Mouse (Mus musculus): ENCODE results near the gene Rcvrn. TPM values are rescaled to one million over a fixed set of nuclear protein-coding genes. Genes with fewer than 3 reads are reported as not detected.

The Rcvrn gene
- polyA plus RNA-seq, 1 experiment from 2014 or later: not detected

DNA sequence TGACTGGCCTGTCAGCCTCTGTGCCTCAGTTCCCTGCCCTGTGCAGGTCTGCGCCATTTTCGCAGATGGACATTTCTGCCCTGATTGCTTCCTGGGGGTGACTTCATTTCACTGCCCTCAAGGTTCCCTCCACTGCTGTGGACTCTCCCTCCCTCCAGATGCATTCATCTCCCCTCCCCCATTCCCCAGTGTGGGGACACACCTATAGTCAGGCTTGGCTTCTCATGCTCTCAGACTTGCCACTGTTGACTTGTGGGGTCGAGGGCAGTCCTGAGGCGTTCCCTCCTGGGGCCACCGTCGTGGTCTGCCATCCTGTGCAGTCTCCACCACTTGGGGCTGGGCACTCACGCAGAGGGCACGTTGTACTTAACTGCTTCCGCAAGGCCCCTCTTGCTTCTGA lies 38.3 kb upstream of the Rcvrn start:
- Histone ChIP-seq H3K4me2 (no peak overlapping the region), H3K27ac (replicated peaks) (no peak overlapping the region), H3K27me3 (no peaks in the 10 kb centered on the region), H3K9me3 (no peaks in the 10 kb centered on the region), H3K9ac (no peak overlapping the region), H3K4me1 (replicated peaks) (peaks cover 25% of the 10 kb centered on the region), H3K4me3 (no peak overlapping the region), H3K36me3 (no peaks in the 10 kb centered on the region)
- 89% methylated on average over 9 of the region's 9 CpGs for WGBS
- ATAC-seq (ENCODE audit: low FRiP score, low read depth): no peak

DNA sequence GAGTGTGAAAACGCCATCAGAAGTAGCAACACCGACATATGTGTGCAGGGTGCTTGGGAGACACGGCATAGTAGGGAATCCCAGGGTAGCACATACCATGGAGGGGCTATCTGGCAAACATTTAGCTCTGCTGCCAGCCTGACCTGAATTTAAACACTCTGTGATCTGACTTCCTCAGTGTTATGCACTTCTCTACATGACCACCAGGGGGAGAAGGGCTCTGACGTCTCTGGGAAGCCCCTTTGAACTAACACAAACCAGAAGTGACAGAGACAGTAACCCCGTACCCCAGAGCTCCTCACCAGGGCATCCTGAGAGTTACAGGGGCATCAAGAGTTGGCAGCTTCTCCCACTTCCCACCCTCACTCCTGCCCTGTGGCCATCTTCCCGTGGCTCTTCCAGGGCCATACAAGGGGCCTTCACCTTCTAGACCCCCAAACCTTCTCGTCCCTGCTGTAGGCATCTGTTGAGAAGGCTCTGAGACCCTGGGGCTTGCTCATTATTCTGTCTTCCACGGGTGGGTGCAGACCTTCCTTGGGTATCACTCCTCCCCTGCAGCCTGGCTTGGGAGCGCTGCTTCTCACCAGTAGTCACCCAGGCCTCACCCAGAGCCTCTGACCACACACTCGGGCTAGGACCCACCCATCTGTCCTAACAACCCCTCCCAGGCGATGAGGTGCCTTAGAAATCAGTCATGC lies 37.3 kb upstream of the Rcvrn start:
- H3K27me3 ChIP-seq: no peaks in the 10 kb centered on the region
- WGBS: 45% methylated on average over 11 of the region's 11 CpGs

DNA sequence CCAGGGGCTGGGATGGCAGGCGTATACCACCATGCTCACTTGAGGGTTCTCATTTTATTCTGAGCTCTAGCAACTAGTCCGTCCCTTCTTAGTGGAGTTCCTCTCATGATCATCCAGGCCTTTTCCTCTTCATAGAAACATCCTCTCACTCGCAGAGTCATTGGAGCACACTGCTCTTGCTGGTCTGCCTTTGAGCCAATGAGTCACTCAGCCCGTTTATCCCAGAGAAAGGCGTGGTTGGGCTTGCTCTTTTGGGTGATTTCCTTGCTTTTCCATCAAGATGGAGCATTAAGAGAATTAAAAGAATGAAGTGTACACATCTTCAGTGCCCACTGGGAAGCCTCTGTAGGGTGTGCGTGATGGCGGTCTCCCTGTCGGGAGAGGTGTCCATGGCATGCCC lies 33.7 kb upstream of the Rcvrn start:
- Histone ChIP-seq H3K36me3 (no peaks in the 10 kb centered on the region), H3K9ac (no peak overlapping the region), H3K9me3 (no peaks in the 10 kb centered on the region), H3K4me3 (no peak overlapping the region), H3K27ac (replicated peaks) (no peak overlapping the region), H3K27me3 (no peaks in the 10 kb centered on the region), H3K4me2 (no peak overlapping the region), H3K4me1 (replicated peaks) (0 out of 2 replicates have a peak, but pooled peaks cover 4% of the 10 kb centered on the region)
- ATAC-seq (ENCODE audit: low FRiP score, low read depth): no peak
- WGBS: 88% methylated on average over 8 of the region's 8 CpGs

More for the DNA sequence above, 37.3 kb upstream of the Rcvrn start:
- H3K9ac ChIP-seq: no peak overlapping the region
- 0 out of 2 replicates have a peak, but pooled peaks have one; percentile 13 for ATAC-seq (ENCODE audit: low FRiP score, low read depth)
- peaks cover 17% of the 10 kb centered on the region for H3K4me1 ChIP-seq (replicated peaks)
- no peak overlapping the region for H3K4me3 ChIP-seq
- H3K4me2 ChIP-seq: no peak overlapping the region
- no peaks in the 10 kb centered on the region for H3K9me3 ChIP-seq
- H3K36me3 ChIP-seq: no peaks in the 10 kb centered on the region
- no peak overlapping the region for H3K27ac ChIP-seq (replicated peaks)

DNA sequence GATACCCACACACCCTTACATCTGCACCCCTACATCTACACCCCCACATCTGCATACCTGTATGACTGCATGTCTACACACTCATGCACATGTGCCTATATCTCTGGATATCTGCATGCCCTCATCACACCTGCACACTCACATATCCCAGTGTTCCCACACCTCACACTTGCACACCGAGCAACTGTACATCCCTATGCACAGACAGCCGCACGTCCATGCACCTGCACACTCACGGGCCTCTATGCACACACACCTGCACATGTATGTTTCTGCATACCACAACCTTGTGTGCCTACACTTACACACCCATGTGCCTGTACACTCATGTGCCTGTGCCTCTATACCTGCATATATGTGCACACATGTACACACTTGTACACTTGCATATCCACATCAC lies 31.7 kb upstream of the Rcvrn start:
- no peaks in the 10 kb centered on the region for H3K9me3 ChIP-seq
- no peak overlapping the region for H3K27ac ChIP-seq (replicated peaks)
- H3K27me3 ChIP-seq: no peaks in the 10 kb centered on the region
- no peak overlapping the region for H3K9ac ChIP-seq
- no peak for ATAC-seq (ENCODE audit: low FRiP score, low read depth)
- WGBS: 93% methylated on average over 4 of the region's 4 CpGs
- no peak overlapping the region for H3K4me2 ChIP-seq
- H3K36me3 ChIP-seq: no peaks in the 10 kb centered on the region
- H3K4me1 ChIP-seq (replicated peaks): peaks cover 8% of the 10 kb centered on the region
- H3K4me3 ChIP-seq: no peak overlapping the region

DNA sequence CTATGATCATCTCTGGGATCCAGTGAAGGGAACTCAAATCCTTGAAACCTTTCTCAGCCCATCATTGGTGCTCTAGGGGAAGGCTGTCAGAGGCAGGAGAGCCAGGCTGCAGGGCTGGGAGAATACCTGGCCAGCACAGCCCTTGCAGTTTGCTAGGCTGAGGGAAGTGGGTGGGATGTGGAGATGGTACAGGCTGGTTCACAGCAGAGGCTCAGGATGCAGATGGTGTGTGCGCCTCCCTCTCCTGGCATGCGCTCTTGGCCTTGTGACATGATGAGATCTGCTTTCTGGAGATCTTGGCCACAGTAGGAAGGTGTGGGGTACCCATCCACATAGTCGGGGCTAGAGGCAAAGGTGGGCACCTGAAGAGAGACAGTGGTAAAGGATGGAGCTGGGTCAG lies 30.9 kb upstream of the Rcvrn start:
- no peaks in the 10 kb centered on the region for H3K36me3 ChIP-seq
- WGBS: 100% methylated on average over 3 of the region's 3 CpGs
- H3K4me3 ChIP-seq: no peak overlapping the region
- peaks cover 8% of the 10 kb centered on the region for H3K4me1 ChIP-seq (replicated peaks)
- no peak overlapping the region for H3K9ac ChIP-seq
- no peak for ATAC-seq (ENCODE audit: low FRiP score, low read depth)
- H3K9me3 ChIP-seq: no peaks in the 10 kb centered on the region
- H3K27me3 ChIP-seq: no peaks in the 10 kb centered on the region
- no peak overlapping the region for H3K4me2 ChIP-seq
- no peak overlapping the region for H3K27ac ChIP-seq (replicated peaks)

DNA sequence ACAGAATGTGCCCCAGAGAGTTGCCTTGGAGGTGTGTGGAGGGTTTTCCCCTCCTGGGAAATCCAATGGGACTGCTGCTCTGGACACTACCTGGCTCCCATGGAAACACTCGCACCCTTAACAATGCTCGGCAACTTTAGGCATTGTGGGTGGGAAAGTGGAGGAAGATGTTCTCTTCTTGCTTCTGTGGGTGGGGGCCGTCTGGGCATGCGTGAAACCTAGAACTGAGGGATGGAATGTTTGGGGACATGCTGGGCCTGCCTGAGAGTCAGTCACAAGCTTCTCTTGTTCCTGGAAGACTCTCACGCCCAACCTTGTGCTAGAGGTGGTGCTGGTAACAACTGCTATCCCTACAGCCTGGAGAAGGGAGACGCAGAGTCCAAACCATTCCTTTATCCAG lies 30.2 kb upstream of the Rcvrn start:
- no peak overlapping the region for H3K27ac ChIP-seq (replicated peaks)
- no peaks in the 10 kb centered on the region for H3K9me3 ChIP-seq
- no peak overlapping the region for H3K4me2 ChIP-seq
- H3K4me1 ChIP-seq (replicated peaks): peaks cover 8% of the 10 kb centered on the region
- H3K4me3 ChIP-seq: no peak overlapping the region
- no peaks in the 10 kb centered on the region for H3K36me3 ChIP-seq
- no peaks in the 10 kb centered on the region for H3K27me3 ChIP-seq
- 91% methylated on average over 6 of the region's 6 CpGs for WGBS
- H3K9ac ChIP-seq: no peak overlapping the region
- ATAC-seq (ENCODE audit: low FRiP score, low read depth): no peak

DNA sequence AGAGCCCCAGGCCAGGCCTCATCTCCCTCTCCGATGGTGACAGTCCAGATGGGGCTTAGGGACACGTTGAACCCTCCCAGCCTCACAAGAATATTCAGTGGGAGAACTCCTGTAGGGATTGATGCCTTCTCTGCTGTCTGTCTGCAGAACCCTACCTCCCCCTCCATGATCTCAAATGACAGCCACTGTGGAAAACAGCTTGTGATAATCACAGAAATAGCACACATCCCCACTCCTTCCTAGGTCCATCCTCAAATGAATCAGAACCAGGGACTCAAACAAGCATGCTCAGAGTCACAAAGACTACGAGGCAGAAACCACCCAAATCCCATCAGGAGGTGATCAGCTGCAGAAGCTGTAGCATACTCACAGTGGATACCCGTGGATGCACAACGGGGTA lies 29.0 kb upstream of the Rcvrn start:
- no peak overlapping the region for H3K4me2 ChIP-seq
- H3K9ac ChIP-seq: no peak overlapping the region
- H3K36me3 ChIP-seq: no peaks in the 10 kb centered on the region
- H3K27ac ChIP-seq (replicated peaks): no peak overlapping the region
- ATAC-seq (ENCODE audit: low FRiP score, low read depth): no peak
- peaks cover 8% of the 10 kb centered on the region for H3K4me1 ChIP-seq (replicated peaks)
- WGBS: 88% methylated on average over 5 of the region's 5 CpGs
- H3K27me3 ChIP-seq: no peaks in the 10 kb centered on the region
- no peaks in the 10 kb centered on the region for H3K9me3 ChIP-seq
- H3K4me3 ChIP-seq: no peak overlapping the region

DNA sequence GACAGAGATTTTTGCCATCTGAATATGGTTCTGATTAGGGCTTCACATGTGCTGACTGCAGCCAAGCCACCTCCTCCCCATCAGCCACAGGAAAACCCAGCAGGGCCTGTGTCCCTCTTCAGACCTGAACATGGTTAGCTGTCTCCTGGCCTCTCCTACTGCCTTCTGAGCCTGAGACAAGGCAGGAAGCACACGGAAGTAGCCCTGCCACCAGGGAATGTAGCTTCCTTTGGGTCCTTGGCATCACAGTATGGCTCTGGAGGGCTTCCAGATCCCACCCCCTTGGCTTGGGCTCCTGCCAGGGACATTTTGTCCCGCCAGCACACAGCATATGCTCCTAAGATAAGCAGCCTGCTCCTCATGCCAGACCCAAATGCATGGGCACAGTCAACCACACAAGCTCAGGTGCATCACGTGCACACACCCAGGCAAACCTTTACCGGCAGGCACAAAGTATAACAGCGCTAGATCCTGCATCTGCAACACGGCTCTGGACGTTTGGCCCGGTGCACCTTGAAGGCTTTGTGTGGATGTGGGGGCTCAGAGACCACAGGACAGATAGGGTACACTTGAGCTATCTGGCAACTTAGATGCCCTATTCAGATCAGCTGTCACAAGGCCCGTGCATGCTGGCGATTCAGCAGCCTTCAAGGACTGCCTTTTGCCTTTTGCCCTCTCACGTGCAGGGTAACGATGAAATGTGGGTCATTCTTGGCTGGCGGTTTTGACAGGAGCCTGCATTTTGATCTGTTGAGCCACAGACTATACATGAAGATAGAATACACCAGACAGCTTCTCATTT lies 27.4 kb upstream of the Rcvrn start:
- Histone ChIP-seq H3K4me3 (no peak overlapping the region), H3K27ac (replicated peaks) (no peak overlapping the region), H3K9ac (no peak overlapping the region), H3K36me3 (no peaks in the 10 kb centered on the region), H3K4me1 (replicated peaks) (peaks cover 8% of the 10 kb centered on the region), H3K4me2 (no peak overlapping the region), H3K27me3 (no peaks in the 10 kb centered on the region), H3K9me3 (no peaks in the 10 kb centered on the region)
- WGBS: 69% methylated on average over 13 of the region's 13 CpGs
- 0 out of 2 replicates have a peak, but pooled peaks have one; percentile 48 for ATAC-seq (ENCODE audit: low FRiP score, low read depth)

DNA sequence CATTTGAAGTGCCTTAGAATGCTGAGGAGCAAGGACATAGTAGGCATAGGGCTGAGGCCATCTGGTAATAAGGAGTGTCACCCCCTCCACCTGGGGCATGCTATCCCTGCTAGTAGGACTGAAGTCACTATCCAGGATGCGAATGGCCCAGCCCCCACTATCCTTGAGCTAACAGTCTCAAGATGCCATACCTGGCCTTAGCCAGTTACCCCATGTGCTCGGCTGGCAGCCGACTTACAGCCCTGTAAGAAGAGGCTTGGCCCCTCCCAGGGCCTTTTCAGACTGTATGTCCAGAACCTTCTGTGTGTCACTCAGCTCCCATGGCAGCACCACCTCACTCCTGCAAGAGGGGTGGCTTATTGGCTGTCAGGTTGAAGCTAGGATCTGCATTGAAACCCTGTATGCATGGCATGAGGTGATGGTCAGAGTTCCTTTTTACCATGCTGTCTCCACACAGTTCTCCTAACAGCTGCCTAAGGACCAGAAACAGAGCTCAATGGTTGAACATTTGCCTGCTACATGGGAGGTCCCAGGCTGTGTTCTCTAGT lies 26.6 kb upstream of the Rcvrn start:
- Histone ChIP-seq H3K4me2 (no peak overlapping the region), H3K9ac (no peak overlapping the region), H3K4me3 (no peak overlapping the region), H3K27ac (replicated peaks) (no peak overlapping the region), H3K27me3 (no peaks in the 10 kb centered on the region), H3K4me1 (replicated peaks) (peaks cover 8% of the 10 kb centered on the region), H3K9me3 (no peaks in the 10 kb centered on the region), H3K36me3 (no peaks in the 10 kb centered on the region)
- no peak for ATAC-seq (ENCODE audit: low FRiP score, low read depth)
- WGBS: 92% methylated on average over 3 of the region's 3 CpGs

DNA sequence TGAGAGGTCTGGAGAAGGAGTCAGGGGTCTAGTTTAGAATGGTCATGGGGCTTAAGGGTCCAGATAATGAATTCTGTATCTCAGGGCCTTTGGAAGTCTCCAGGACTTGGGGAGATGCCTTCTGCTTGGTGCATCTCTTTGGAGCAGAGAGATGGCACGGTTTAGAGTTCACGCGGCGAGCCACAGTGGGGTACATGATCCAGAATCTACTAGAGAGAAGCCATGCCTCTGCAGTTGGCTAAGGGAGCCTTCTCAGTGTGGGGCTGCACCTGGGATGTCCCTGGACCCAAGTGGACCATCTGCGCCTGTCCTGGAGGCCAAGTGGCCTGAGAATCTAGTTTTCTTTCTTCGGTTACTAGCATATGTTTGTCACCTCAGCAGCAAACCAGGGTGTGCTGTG lies 25.1 kb upstream of the Rcvrn start:
- H3K36me3 ChIP-seq: no peaks in the 10 kb centered on the region
- H3K27ac ChIP-seq (replicated peaks): no peak overlapping the region
- no peak overlapping the region for H3K4me3 ChIP-seq
- 97% methylated on average over 6 of the region's 6 CpGs for WGBS
- no peaks in the 10 kb centered on the region for H3K9me3 ChIP-seq
- H3K9ac ChIP-seq: no peak overlapping the region
- no peaks in the 10 kb centered on the region for H3K27me3 ChIP-seq
- H3K4me2 ChIP-seq: no peak overlapping the region
- H3K4me1 ChIP-seq (replicated peaks): peaks cover 8% of the 10 kb centered on the region
- ATAC-seq (ENCODE audit: low FRiP score, low read depth): no peak

DNA sequence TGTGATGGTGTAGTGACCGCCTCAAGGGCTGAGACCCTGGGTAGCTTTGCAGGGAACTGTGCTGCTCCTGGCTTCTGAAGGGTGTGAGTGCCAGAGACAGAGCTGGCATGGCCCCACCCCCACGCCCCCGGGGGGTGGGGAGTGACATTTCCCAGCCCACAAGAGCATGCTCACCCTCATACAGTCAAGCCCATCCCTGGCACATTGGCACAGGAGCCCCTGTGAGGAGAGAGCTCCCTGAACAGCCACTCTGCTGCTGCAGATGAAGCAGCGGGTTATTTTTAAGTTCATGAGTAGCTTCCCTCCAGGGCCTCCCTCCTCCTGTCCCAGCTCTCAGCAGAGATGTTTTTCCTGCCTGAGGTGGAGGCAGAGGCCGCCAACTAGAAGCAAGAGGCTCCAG lies 23.0 kb upstream of the Rcvrn start:
- no peak for ATAC-seq (ENCODE audit: low FRiP score, low read depth)
- H3K4me1 ChIP-seq (replicated peaks): peaks cover 8% of the 10 kb centered on the region
- no peak overlapping the region for H3K4me2 ChIP-seq
- H3K36me3 ChIP-seq: no peaks in the 10 kb centered on the region
- H3K4me3 ChIP-seq: no peak overlapping the region
- no peak overlapping the region for H3K27ac ChIP-seq (replicated peaks)
- WGBS: 79% methylated on average over 5 of the region's 5 CpGs
- no peaks in the 10 kb centered on the region for H3K27me3 ChIP-seq
- no peak overlapping the region for H3K9ac ChIP-seq
- H3K9me3 ChIP-seq: no peaks in the 10 kb centered on the region
